Mouse (Mus musculus): ENCODE results near the gene Gm8653. TPM values are rescaled to one million over a fixed set of nuclear protein-coding genes. Genes with fewer than 3 reads are reported as not detected.

Gene Gm8653
- polyA plus RNA-seq (2014; fragmentation: Illumina TruSeq; extraction: RNeasy Lipid Tissue Mini Kit (QIAGEN cat#74804)) = not detected

GRCm38 (mm10) chr7:22201164-22201563 is at the start of gene Gm8653:
Gene Gm8653 (minus strand): TSS chr7:22201264.

GRCm38 (mm10) chr7:22229384-22229783 is 28.3 kb upstream of the Gm8653 start, which contains the start of gene Gm8453:
Gene Gm8453 (minus strand): TSS chr7:22229484.

GRCm38 (mm10) chr7:22189077-22189476 is 12.0 kb downstream of the Gm8653 start, which contains the start of gene Vmn1r143:
Gene Vmn1r143 (plus strand): TSS chr7:22189377.

GRCm38 (mm10) chr7:22163935-22164334 is 37.1 kb downstream of the Gm8653 start, which contains the start of gene Vmn1r142:
Gene Vmn1r142 (minus strand): TSS chr7:22164035.

Other genes with a start within 250 kb of the Gm8653 start
- not detected for gene Vmn1r137, start 206.7 kb downstream of the Gm8653 start, polyA plus RNA-seq (2014; fragmentation: Illumina TruSeq; extraction: RNeasy Lipid Tissue Mini Kit (QIAGEN cat#74804))
- gene Vmn1r138, start 172.4 kb downstream of the Gm8653 start, polyA plus RNA-seq (2014; fragmentation: Illumina TruSeq; extraction: RNeasy Lipid Tissue Mini Kit (QIAGEN cat#74804)) = not detected
- gene Gm6176, start 145.0 kb downstream of the Gm8653 start, polyA plus RNA-seq (2014; fragmentation: Illumina TruSeq; extraction: RNeasy Lipid Tissue Mini Kit (QIAGEN cat#74804)) = not detected
- 6.0 TPM for gene Vmn1r139, start 132.2 kb downstream of the Gm8653 start, polyA plus RNA-seq (2014; fragmentation: Illumina TruSeq; extraction: RNeasy Lipid Tissue Mini Kit (QIAGEN cat#74804))
- not detected for gene Gm16451, start 83.0 kb downstream of the Gm8653 start, polyA plus RNA-seq (2014; fragmentation: Illumina TruSeq; extraction: RNeasy Lipid Tissue Mini Kit (QIAGEN cat#74804))
- gene Gm10666, start 66.5 kb downstream of the Gm8653 start, polyA plus RNA-seq (2014; fragmentation: Illumina TruSeq; extraction: RNeasy Lipid Tissue Mini Kit (QIAGEN cat#74804)) = not detected
- gene Vmn1r142, start 37.2 kb downstream of the Gm8653 start, polyA plus RNA-seq (2014; fragmentation: Illumina TruSeq; extraction: RNeasy Lipid Tissue Mini Kit (QIAGEN cat#74804)) = not detected
- not detected for gene Vmn1r143, start 11.9 kb downstream of the Gm8653 start, polyA plus RNA-seq (2014; fragmentation: Illumina TruSeq; extraction: RNeasy Lipid Tissue Mini Kit (QIAGEN cat#74804))
- not detected for gene Gm8453, start 28.2 kb upstream of the Gm8653 start, polyA plus RNA-seq (2014; fragmentation: Illumina TruSeq; extraction: RNeasy Lipid Tissue Mini Kit (QIAGEN cat#74804))
- not detected for gene Gm4187, start 128.5 kb upstream of the Gm8653 start, polyA plus RNA-seq (2014; fragmentation: Illumina TruSeq; extraction: RNeasy Lipid Tissue Mini Kit (QIAGEN cat#74804))
- gene Gm8660, start 169.8 kb upstream of the Gm8653 start, polyA plus RNA-seq (2014; fragmentation: Illumina TruSeq; extraction: RNeasy Lipid Tissue Mini Kit (QIAGEN cat#74804)) = not detected
- gene Vmn1r148, start 212.3 kb upstream of the Gm8653 start, polyA plus RNA-seq (2014; fragmentation: Illumina TruSeq; extraction: RNeasy Lipid Tissue Mini Kit (QIAGEN cat#74804)) = not detected
- gene Vmn1r149, start 237.0 kb upstream of the Gm8653 start, polyA plus RNA-seq (2014; fragmentation: Illumina TruSeq; extraction: RNeasy Lipid Tissue Mini Kit (QIAGEN cat#74804)) = not detected